Mouse (Mus musculus) liver, embryonic 12.5 days (tissue): ENCODE results near the gene Gtf2ird1. TPM values are rescaled to one million over a fixed set of nuclear protein-coding genes. Genes with fewer than 3 reads are reported as not detected.
"Not testable (repeated sequence)": the region's sequence is repeated elsewhere in the genome, so short reads cannot be mapped to it uniquely, and the experiment has no call there.

Experiments used
- ATAC-seq: fragments of 200-750 bp; cut with Nextera tagmentation; 2 replicates; pipeline ENCODE4 v1.8.0; 2017; ENCODE audit warnings: moderate number of reproducible peaks, mild to moderate bottlenecking, moderate library complexity
- H3K27ac ChIP-seq: fragments of 300-500 bp; sonication (generic); 2 replicates; pipeline ENCODE4 v1.5.1; 2016; ENCODE audit warnings: mild to moderate bottlenecking
- H3K27me3 ChIP-seq: fragments of 300-500 bp; sonication (generic); replicated peaks from 2 replicates; pipeline ENCODE4 v1.6.1; 2016; ENCODE audit warnings: mild to moderate bottlenecking, moderate library complexity
- H3K36me3 ChIP-seq: fragments of 300-500 bp; sonication (generic); 2 replicates; pipeline ENCODE4 v1.6.1; 2016; ENCODE audit warnings: mild to moderate bottlenecking, moderate library complexity
- H3K4me1 ChIP-seq: fragments of 300-500 bp; sonication (generic); 2 replicates; pipeline ENCODE4 v1.6.1; 2016
- H3K4me2 ChIP-seq: fragments of 300-500 bp; sonication (generic); 2 replicates; pipeline ENCODE4 v1.6.1; 2016; ENCODE audit warnings: mild to moderate bottlenecking, moderate library complexity
- H3K4me3 ChIP-seq: fragments of 300-500 bp; sonication (generic); 2 replicates; pipeline ENCODE4 v1.5.1; 2016; ENCODE audit warnings: mild to moderate bottlenecking, moderate library complexity
- H3K9ac ChIP-seq: fragments of 300-500 bp; sonication (generic); 2 replicates; pipeline ENCODE4 v1.6.1; 2016; ENCODE audit warnings: mild to moderate bottlenecking, moderate library complexity
- H3K9me3 ChIP-seq: fragments of 300-500 bp; sonication (generic); replicated peaks from 2 replicates; pipeline ENCODE4 v1.6.1; 2016; ENCODE audit warnings: mild to moderate bottlenecking, moderate library complexity
- WGBS: fragments of 180-500 bp; shearing (Covaris S2); methylation state at CpG from one replicate; pipeline ENCODE4 v1.1.7; 2016; ENCODE audit not compliant: insufficient replicate concordance; 5-methylcytosine and 5-hydroxymethylcytosine counted together
- polyA plus RNA-seq: library from polyadenylated mRNA; unstranded; fragments of >200 nt; fragmentation: Nextera tagmentation; extraction: Ambion mirVana; gene quantifications from 2 replicates; pipeline ENCODE4 v1.2.1, GENCODE M21; 2016

The Gtf2ird1 gene
- polyA plus RNA-seq, 1 experiment from 2014 or later, result 23.5 TPM

DNA sequence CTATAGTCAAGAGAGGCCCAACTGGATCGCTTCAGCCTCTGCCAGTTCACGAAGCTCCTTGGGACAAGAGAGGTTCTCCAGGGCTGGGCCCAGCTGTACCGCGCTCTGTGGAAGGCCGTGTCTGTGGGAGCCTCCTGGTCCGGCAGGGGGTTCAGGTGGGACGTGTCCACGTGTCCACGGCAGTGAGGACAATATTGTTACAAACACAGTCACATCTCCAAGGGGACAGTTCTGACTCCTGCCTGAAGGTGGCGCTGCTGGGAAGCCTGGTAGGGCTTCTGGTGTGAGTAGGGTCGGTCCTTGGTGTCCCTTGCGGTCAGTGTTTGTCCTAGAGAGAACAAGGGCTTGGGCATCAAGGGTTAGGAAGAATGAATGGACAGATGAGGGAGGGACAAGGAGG lies 33.9 kb upstream of the Gtf2ird1 start:
- H3K9me3 ChIP-seq, result no peaks in the 10 kb centered on the region
- ATAC-seq, result no peak

DNA sequence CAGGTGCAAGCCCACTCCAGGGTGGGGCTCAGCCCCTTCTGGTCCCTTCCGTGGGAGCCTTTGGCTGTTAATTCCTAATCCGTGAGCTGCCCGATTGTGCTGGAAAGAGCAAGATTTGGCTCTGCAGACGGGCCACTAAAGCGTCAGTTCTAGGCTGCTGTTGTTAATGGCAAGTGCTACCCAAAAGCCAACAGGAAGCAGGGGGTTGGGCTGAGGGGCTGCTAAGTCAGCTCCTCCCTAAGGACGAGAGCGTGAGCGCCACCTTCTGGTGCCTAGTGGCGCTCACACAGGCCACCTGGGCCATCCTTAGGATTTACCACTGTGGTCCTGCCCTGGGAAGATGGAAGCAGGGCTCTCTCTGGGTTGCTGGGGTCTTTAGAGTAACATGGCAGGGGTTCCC lies 33.1 kb upstream of the Gtf2ird1 start:
- no peak overlapping the region for H3K27ac ChIP-seq
- 14% methylated on average over 9 of the region's 9 CpGs for WGBS
- no peak; the same call in 1 of the 2 replicates for ATAC-seq

More for the DNA sequence above, 33.9 kb upstream of the Gtf2ird1 start:
- Histone ChIP-seq H3K4me2 (no peak overlapping the region), H3K27ac (no peak overlapping the region), H3K36me3 (peaks cover 6% of the 10 kb centered on the region), H3K4me1 (peaks cover 32% of the 10 kb centered on the region), H3K4me3 (no peak overlapping the region), H3K9ac (no peak overlapping the region), H3K27me3 (no peaks in the 10 kb centered on the region)
- WGBS, result 78% methylated on average over 12 of the region's 12 CpGs

DNA sequence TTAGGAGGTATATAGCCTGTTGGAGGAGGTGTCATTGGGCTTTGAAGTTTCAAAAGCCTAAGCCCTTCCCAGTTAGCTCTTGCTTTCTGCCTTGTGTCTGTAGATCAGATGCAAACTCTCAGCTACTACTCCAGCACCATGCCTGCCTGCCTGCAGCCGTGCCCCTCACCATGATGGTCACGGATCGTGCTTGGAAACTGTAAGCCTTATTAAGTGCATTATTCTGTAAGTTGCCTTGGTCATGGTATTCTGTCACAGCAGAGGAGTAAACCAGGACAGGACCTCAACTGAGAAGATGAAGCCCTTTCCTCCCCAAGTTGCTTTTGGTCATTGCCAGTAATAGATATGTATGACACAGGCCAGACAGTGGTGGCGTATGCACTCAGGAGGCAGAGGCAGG lies 32.1 kb upstream of the Gtf2ird1 start:
- H3K4me1 ChIP-seq, result peaks cover 26% of the 10 kb centered on the region
- H3K9me3 ChIP-seq, result no peaks in the 10 kb centered on the region
- H3K4me3 ChIP-seq, result no peak overlapping the region
- H3K36me3 ChIP-seq, result peaks cover 6% of the 10 kb centered on the region; the same call in 1 of the 2 replicates
- H3K27ac ChIP-seq, result no peak overlapping the region
- no peaks in the 10 kb centered on the region for H3K27me3 ChIP-seq
- ATAC-seq, result no peak
- H3K9ac ChIP-seq, result no peak overlapping the region
- WGBS, result 83% methylated on average over 4 of the region's 4 CpGs
- H3K4me2 ChIP-seq, result no peak overlapping the region

More for the DNA sequence above, 33.1 kb upstream of the Gtf2ird1 start:
- Histone ChIP-seq H3K36me3 (peaks cover 6% of the 10 kb centered on the region; the same call in 1 of the 2 replicates), H3K4me2 (peak overlapping the region; percentile 32), H3K9ac (no peak overlapping the region), H3K9me3 (no peaks in the 10 kb centered on the region), H3K4me1 (peaks cover 32% of the 10 kb centered on the region), H3K4me3 (no peak overlapping the region), H3K27me3 (no peaks in the 10 kb centered on the region)

DNA sequence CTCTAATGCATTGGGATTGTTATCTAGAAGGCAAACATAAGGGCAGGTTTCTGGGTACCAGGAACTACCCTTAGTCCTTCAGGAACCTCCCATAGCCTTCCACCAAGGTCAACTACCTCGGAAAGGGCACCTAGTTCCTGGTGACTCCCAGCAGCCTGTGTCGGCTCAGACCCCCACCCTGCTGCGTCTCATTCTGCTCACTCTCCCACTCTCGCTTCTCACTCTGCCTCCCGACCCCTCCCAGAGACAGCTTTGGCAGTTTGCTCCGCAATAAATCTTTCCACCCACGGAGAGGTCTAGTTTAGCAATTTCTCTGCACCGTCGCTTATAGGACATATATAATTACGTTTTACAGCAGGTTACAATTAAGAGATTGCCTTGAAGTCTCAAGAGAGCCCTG lies 31.5 kb upstream of the Gtf2ird1 start:
- Histone ChIP-seq H3K4me1 (peaks cover 24% of the 10 kb centered on the region), H3K4me3 (no peak overlapping the region), H3K27ac (no peak overlapping the region), H3K27me3 (no peaks in the 10 kb centered on the region), H3K4me2 (no peak overlapping the region), H3K9me3 (no peaks in the 10 kb centered on the region), H3K9ac (no peak overlapping the region), H3K36me3 (peaks cover 6% of the 10 kb centered on the region; the same call in 1 of the 2 replicates)
- WGBS, result 74% methylated on average over 10 of the region's 10 CpGs
- ATAC-seq, result no peak

DNA sequence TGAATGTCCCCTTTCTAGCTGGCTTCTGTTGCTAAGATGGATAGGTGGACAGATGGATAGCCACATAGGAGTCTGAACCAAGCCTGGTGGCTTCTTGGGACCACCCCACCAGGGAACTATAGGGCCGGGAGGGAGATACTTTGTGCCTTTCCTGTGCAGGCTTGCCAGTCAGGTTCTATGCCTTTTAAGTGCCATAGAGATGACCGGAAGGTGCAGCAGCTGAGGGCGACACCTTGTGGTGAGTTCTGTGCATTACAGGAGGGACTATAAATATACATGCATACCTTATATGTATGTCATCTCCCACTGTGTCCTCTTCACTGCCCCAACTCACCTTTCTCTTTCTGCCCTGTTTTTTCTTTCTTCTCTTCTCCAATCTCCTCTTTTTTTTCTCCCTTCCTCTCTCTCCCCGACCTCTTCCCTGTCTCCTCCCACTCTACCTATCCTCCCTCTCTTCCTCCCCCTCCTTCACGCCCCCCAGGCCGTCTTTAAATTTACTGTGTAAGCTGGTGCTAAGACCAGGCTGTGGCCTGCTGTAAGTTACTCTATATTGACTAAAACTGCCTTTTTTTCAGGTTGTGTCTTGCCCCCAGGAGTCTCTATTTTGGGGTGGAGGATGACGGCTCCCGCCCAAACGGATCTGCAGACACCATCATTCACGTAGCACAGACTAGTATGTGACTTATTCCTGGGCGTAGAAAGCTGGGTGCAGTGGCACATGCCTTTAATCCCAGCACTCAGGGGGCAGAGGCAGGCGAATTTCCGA lies 29.6 kb upstream of the Gtf2ird1 start:
- Histone ChIP-seq H3K4me3 (no peak overlapping the region), H3K27ac (no peak overlapping the region), H3K36me3 (peaks cover 6% of the 10 kb centered on the region; the same call in 1 of the 2 replicates), H3K4me1 (peaks cover 11% of the 10 kb centered on the region), H3K9ac (no peak overlapping the region), H3K27me3 (no peaks in the 10 kb centered on the region), H3K9me3 (no peaks in the 10 kb centered on the region), H3K4me2 (no peak overlapping the region)
- 54% methylated on average over 13 of the region's 13 CpGs for WGBS
- ATAC-seq, result peak; percentile 53; the same call in 1 of the 2 replicates

DNA sequence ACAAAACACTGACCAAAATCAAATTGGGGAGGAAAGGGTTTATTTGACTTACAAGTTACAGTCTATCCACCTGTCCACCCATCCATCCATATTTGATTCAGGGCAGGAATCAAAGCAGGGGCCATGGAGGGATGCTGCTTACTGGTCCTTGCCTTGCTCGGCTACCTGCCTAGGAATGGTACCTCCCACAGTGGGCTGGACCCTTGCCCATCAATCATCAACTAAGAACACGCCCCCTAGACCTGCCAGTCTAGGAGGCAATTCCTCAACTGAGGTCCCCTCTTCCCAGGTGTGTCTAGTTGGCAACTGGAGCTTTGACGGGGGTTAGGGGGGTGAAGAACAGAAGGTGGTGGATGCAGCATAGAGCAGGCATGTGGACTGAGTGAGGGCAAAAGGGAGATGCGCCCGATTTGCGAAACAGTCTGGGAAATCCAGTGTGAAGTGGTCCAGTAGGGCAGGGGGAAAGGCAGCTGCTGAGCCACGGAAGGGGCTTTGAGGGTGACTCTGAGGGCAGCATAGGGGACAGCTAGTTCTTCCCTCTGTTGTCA lies 28.7 kb upstream of the Gtf2ird1 start:
- Histone ChIP-seq H3K36me3 (peaks cover 4% of the 10 kb centered on the region; the same call in 1 of the 2 replicates), H3K4me3 (no peak overlapping the region), H3K4me1 (peaks cover 8% of the 10 kb centered on the region), H3K4me2 (no peak overlapping the region), H3K9ac (no peak overlapping the region), H3K27ac (no peak overlapping the region), H3K27me3 (no peaks in the 10 kb centered on the region), H3K9me3 (no peaks in the 10 kb centered on the region)
- whole genome bisulfite sequencing, result 66% methylated on average over 7 of the region's 7 CpGs
- no peak for ATAC-seq

DNA sequence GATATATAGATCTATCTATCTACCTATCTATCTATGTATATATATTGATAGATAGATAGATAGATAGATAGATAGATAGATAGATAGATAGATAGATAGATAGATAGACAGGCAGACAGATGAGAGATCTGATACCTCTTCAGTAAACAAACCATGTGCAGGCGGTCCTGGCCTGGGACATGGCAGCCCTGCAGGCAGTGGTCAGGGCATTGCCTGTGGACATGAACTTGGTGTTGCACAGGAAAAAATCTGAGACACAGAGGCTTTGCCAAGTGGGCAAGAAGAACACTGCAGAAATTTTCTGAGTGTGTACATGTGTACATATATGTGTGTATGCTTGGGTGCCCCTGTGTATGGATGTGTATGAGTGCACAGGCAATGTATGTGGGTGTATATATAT lies 26.8 kb upstream of the Gtf2ird1 start:
- H3K4me2 ChIP-seq, result no peak overlapping the region
- ATAC-seq, result no peak
- WGBS, result 63% methylated on average over 1 of the region's 1 CpGs
- H3K9me3 ChIP-seq, result no peaks in the 10 kb centered on the region
- H3K27ac ChIP-seq, result no peak overlapping the region
- no peaks in the 10 kb centered on the region for H3K27me3 ChIP-seq
- no peak overlapping the region for H3K4me3 ChIP-seq
- H3K36me3 ChIP-seq, result no peaks in the 10 kb centered on the region
- H3K9ac ChIP-seq, result no peak overlapping the region
- no peaks in the 10 kb centered on the region for H3K4me1 ChIP-seq

DNA sequence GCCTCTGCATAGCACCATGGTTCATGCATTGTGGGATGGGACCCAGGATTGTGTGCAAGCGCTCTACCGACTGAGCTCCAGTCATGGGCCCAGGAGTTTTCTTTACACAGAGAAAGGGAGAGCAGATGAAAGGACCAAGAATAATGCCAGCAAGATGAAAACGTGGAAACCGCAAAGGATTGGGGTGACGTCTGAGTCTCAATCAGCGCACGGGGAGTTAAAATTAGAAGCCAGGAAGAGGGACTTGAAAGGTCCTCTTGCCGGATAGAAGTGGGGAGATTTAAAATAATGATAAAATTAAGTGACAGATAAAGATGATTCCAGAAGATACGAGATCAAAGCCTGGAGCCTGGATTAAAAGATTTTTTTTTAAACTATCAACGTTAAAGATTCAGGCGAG lies 25.8 kb upstream of the Gtf2ird1 start:
- no peaks in the 10 kb centered on the region for H3K27me3 ChIP-seq
- WGBS, result 60% methylated on average over 11 of the region's 11 CpGs

DNA sequence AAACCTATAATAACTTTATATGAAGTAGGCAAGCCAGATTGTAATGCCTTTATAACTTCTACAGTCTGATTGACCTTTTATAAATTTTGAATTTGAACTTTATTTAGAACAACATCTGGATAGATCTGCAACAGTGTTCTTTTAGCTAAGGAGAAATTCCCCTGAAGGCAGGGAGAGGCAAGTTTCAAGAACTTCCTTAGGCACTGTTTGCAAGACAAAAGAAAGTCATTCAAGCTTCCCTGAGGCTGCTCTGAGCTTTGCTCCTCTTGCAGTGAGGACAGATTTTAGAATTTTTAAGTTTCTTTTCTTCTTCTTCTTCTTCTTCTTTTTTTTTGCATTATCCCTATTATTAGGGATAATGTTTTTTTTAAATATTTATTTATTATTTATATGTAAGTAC lies 22.4 kb upstream of the Gtf2ird1 start:
- not testable (repeated sequence) for H3K27me3 ChIP-seq, H3K4me1 ChIP-seq, H3K9ac ChIP-seq, H3K4me2 ChIP-seq, H3K4me3 ChIP-seq, H3K36me3 ChIP-seq, H3K27ac ChIP-seq, ATAC-seq, H3K9me3 ChIP-seq

More for the DNA sequence above, 25.8 kb upstream of the Gtf2ird1 start:
- H3K4me3 ChIP-seq, result no peak overlapping the region
- no peaks in the 10 kb centered on the region for H3K9me3 ChIP-seq
- H3K36me3 ChIP-seq, result no peaks in the 10 kb centered on the region
- H3K4me1 ChIP-seq, result no peaks in the 10 kb centered on the region
- H3K9ac ChIP-seq, result no peak overlapping the region
- H3K27ac ChIP-seq, result no peak overlapping the region
- H3K4me2 ChIP-seq, result no peak overlapping the region
- no peak for ATAC-seq

DNA sequence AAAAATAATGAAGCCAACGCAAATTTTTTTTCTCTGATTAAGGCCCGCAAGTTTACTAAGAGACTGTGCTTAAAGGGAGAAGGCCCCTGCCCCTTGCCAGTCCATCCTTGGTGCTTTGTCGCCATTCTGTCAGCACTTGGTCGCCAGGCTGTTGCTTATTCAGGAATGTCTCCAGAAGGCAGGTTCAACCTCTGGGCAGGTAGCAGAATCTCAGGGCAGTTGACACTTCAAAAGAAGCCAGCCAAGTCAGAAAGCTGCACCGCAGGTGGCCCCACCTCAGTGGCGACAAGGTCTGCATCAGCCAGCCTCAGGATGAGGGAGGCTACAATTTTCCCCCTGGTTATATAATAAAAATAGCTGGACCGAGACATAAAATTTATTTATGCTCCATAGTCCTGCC lies 19.2 kb upstream of the Gtf2ird1 start:
- H3K36me3 ChIP-seq, H3K4me1 ChIP-seq, H3K9me3 ChIP-seq, H3K9ac ChIP-seq, ATAC-seq, H3K27me3 ChIP-seq, H3K27ac ChIP-seq, H3K4me3 ChIP-seq, H3K4me2 ChIP-seq: not testable (repeated sequence)
- 76% methylated on average over 7 of the region's 7 CpGs for WGBS

DNA sequence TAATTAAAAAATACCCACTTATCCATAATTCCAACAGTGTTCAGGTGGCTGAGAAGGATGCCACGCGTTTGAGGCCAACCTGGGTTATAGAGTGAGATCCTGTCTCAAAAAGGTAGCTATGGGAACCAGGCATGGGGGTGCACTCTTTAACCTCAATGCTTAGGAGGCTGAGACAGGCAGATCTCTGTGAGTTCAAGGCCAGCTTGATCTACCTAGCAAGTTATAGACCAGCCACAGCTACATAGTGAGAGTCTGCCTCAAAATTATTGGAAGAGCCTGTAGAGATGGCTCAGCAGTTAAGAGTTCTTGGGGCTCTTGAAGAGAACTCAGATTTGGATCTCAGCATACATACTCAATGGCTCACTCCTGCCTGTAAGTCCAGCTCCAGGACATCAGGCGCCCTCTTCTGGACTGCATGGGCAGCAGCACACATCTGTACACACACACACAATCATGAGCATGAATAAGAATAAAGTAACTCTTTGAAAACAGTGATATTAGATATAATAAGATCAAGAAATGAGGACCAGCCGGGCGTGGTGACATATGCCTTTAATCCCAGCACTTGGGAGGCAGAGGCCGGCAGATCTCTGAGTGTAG lies 18.6 kb upstream of the Gtf2ird1 start:
- 80% methylated on average over 6 of the region's 6 CpGs for WGBS
- Histone ChIP-seq H3K4me3 (no peak overlapping the region), H3K9me3 (peaks cover 5% of the 10 kb centered on the region; the same call in 1 of the 2 replicates), H3K27me3 (no peaks in the 10 kb centered on the region), H3K4me1 (0 out of 2 replicates have a peak, but pooled peaks cover 3% of the 10 kb centered on the region), H3K4me2 (no peak overlapping the region), H3K9ac (no peak overlapping the region), H3K27ac (no peak overlapping the region), H3K36me3 (no peaks in the 10 kb centered on the region)
- no peak for ATAC-seq

DNA sequence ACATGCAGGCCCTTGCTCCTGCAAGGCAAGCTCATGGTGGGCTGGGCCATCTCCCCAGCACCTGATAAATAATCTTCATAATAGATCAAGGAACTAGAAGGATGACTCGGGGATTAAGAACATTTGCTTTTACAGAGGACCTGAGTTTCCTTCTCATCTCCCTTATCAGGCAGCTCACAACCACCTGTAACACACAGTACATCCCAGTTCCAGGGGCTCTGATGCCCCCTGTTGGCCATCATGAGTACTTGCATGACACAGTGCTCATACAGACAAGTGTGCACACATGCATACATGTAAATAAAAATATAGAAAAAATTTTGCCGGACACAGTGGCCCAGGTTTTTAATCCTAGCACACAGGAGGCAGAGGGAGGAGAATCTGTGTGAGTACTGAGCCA lies 17.4 kb upstream of the Gtf2ird1 start:
- WGBS, result 47% methylated on average over 2 of the region's 2 CpGs
- H3K4me3 ChIP-seq, result no peak overlapping the region
- ATAC-seq, result peak; percentile 65; the same call in 1 of the 2 replicates
- no peaks in the 10 kb centered on the region for H3K36me3 ChIP-seq
- H3K4me1 ChIP-seq, result peaks cover 15% of the 10 kb centered on the region
- H3K4me2 ChIP-seq, result no peak overlapping the region
- no peaks in the 10 kb centered on the region for H3K27me3 ChIP-seq
- H3K27ac ChIP-seq, result no peak overlapping the region
- no peak overlapping the region for H3K9ac ChIP-seq
- peaks cover 5% of the 10 kb centered on the region; the same call in 1 of the 2 replicates for H3K9me3 ChIP-seq
